Mouse (Mus musculus) testis, adult 2 months (tissue): Measurements from ENCODE around the gene Apbb1.

ENCODE experiments used
- CTCF ChIP-seq: fragments of 200-500 bp; IDR thresholded peaks from 2 replicates; pipeline ENCODE4 v1.5.1; 2012; ENCODE audit warnings: low read depth, mild to moderate bottlenecking, inconsistent platforms, low read length, moderate library complexity; ENCODE audit not compliant: control insufficient read depth, insufficient read depth, insufficient replicate concordance
- POLR2A ChIP-seq: fragments of 200-500 bp; IDR thresholded peaks from 2 replicates; pipeline ENCODE4 v1.6.1; 2012; ENCODE audit warnings: low read depth, mild to moderate bottlenecking, inconsistent platforms, low read length, moderate library complexity; ENCODE audit not compliant: control insufficient read depth

DNA sequence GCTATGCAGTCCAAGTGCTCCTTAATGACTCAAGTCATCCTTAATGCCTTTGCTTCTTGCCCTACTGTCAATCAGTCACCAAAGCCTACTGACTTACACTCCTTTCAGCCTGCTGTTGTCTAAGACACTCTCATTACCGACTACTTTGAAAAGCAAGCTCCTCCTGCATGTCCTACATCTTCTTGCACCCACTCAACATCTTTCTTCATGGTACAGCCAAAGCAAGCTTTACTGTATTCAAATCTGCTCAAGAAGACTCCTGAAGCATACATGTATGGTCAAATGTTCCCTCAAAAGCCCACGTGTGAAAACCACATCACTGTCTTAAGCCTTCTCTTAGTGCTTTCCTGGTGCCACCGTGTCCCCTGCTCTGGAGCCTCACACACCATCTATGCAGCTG, 18.1 kb downstream of the Apbb1 start:
- TF ChIP-seq CTCF (no peak), POLR2A (no peak)
